Mouse (Mus musculus) cerebellum, adult 2 months (tissue): ENCODE data around the gene Ino80.
A peak's percentile ranks its signal among the peaks of the same experiment; 100 is the strongest.

Experiments used
- CTCF ChIP-seq: fragments of 200-500 bp; IDR thresholded peaks from 2 replicates; pipeline ENCODE4 v1.5.1; 2011; ENCODE audit warnings: low read depth, mild to moderate bottlenecking, control low read depth, low read length, moderate library complexity, borderline replicate concordance; ENCODE audit not compliant: insufficient read depth
- POLR2A ChIP-seq: fragments of 200-500 bp; IDR thresholded peaks from 2 replicates; pipeline ENCODE4 v1.6.1; 2011; ENCODE audit warnings: low read length, control low read depth, borderline replicate concordance; ENCODE audit not compliant: insufficient read depth

DNA sequence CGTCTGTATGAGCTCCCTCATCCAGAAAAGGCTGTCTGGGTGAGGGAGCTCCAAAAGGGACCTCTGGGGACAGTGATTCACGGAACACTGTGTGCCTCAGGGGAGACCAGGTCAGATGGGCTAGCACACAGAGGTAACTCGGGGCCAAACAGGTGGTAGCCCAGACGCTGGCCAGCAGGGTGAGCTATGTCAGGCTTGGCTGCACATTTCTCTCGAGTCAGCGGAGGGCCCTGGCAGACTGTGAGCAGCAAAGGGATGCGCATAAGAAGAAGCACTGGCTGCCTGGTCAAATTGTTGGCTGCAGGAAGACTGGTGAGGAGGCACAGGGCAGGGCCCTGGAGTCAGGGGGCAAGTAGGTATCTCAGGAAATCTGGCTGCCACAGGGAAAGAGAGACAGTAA is 121.8 kb downstream of the Ino80 start:
- TF ChIP-seq CTCF (peak; percentile 21; the same call in 1 of the 2 replicates), POLR2A (no peak)
